Mouse (Mus musculus): ENCODE measurements around the gene Il10rb. TPM values are rescaled to one million over a fixed set of nuclear protein-coding genes. Genes with fewer than 3 reads are reported as not detected.

Il10rb gene
- polyA plus RNA-seq, 1 experiment: 14.1 TPM

DNA sequence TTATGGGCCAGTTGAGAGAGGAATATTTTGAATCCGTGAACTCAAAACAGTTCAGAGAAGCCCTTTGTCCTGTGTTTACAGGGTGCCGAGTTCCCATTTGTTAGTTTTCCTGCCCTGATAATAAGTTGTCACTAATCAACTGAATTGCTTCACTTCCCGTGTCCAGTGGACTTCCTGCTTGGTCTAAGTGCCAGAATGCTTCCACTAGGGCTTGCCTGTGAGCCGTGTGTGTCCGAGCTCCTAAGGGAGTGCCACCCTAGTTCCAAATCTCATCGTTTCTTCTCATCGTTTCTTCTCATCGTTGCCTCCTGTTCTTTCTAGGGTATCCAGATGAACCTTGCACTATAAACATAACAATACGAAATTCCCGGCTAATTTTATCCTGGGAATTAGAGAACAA is 20.3 kb upstream of the Il10rb start:
- no peaks in the 10 kb centered on the region for H3K27me3 ChIP-seq (ENCODE audit: control insufficient read depth, insufficient read depth, insufficient read length)
- H3K79me2 ChIP-seq (ENCODE audit: control insufficient read depth, insufficient read depth): no peaks in the 10 kb centered on the region
- peaks cover 35% of the 10 kb centered on the region for H3K36me3 ChIP-seq (ENCODE audit: control insufficient read depth, insufficient read depth)
- TF ChIP-seq MAX (IDR thresholded peaks at IDR 0.05) (no peak), MYOG (IDR thresholded peaks at IDR 0.05; ENCODE audit: control insufficient read depth, extremely low read depth, insufficient read length) (no peak), FOSL1 (IDR thresholded peaks at IDR 0.05; ENCODE audit: insufficient read depth, low read length, poor library complexity, severe bottlenecking) (no peak), CEBPB (IDR thresholded peaks at IDR 0.05; ENCODE audit: low read depth) (no peak), MYOD1 (IDR thresholded peaks at IDR 0.05; ENCODE audit: control insufficient read depth, insufficient read length, low read depth) (no peak), CTCF (IDR thresholded peaks at IDR 0.05; ENCODE audit: control insufficient read depth, insufficient read depth, insufficient read length) (no peak), USF1 (IDR thresholded peaks at IDR 0.05; ENCODE audit: low read depth) (no peak)
- no peak overlapping the region for H3ac ChIP-seq (ENCODE audit: control insufficient read depth, insufficient read length, low read depth)
- no peaks in the 10 kb centered on the region for H3K79me3 ChIP-seq (ENCODE audit: low read depth)
- H3K4me3 ChIP-seq (ENCODE audit: insufficient read depth, poor library complexity, severe bottlenecking): no peak overlapping the region

DNA sequence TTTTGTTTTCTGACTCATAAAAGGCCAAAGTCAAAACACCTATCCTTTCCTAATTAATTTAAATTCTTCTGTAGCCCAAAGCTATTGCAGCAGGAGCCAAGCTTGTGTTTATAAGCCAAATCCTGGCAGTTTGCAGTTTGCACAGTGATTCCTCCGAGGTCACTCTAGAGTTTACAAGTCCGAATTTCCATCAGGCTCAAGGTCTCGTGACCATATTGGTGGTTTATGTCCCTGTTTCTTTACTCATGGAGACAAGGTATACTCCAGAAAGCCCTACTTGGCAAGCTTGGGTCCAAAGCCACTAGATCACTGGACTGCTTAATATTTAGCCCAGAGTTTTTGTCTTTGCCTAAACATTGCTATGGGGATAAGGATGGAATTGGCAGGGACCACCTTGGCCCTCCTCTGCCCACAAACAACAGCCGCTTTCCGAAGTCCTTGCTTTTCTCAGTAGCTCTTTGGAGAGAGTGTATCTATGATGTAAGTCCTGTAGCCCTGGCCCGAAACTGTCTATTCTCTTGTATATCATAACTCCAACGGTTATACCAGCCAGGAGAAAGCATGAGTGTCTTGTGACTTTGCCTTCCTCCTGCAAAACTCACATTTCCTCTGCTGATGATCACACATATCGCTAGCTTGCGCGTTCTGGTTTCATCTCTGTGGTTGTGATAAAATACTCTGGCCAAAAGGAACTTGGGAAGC is 19.4 kb upstream of the Il10rb start:
- no peaks in the 10 kb centered on the region for H3K79me3 ChIP-seq (ENCODE audit: low read depth)
- TF ChIP-seq CEBPB (IDR thresholded peaks at IDR 0.05; ENCODE audit: low read depth) (no peak), CTCF (IDR thresholded peaks at IDR 0.05; ENCODE audit: control insufficient read depth, insufficient read depth, insufficient read length) (no peak), FOSL1 (IDR thresholded peaks at IDR 0.05; ENCODE audit: insufficient read depth, low read length, poor library complexity, severe bottlenecking) (no peak), USF1 (IDR thresholded peaks at IDR 0.05; ENCODE audit: low read depth) (no peak), MYOD1 (IDR thresholded peaks at IDR 0.05; ENCODE audit: control insufficient read depth, insufficient read length, low read depth) (no peak), MAX (IDR thresholded peaks at IDR 0.05) (no peak), MYOG (IDR thresholded peaks at IDR 0.05; ENCODE audit: control insufficient read depth, extremely low read depth, insufficient read length) (no peak)
- no peaks in the 10 kb centered on the region for H3K79me2 ChIP-seq (ENCODE audit: control insufficient read depth, insufficient read depth)
- no peaks in the 10 kb centered on the region for H3K27me3 ChIP-seq (ENCODE audit: control insufficient read depth, insufficient read depth, insufficient read length)
- H3K4me3 ChIP-seq (ENCODE audit: insufficient read depth, poor library complexity, severe bottlenecking): no peak overlapping the region
- H3K36me3 ChIP-seq (ENCODE audit: control insufficient read depth, insufficient read depth): peaks cover 39% of the 10 kb centered on the region
- no peak overlapping the region for H3ac ChIP-seq (ENCODE audit: control insufficient read depth, insufficient read length, low read depth)

DNA sequence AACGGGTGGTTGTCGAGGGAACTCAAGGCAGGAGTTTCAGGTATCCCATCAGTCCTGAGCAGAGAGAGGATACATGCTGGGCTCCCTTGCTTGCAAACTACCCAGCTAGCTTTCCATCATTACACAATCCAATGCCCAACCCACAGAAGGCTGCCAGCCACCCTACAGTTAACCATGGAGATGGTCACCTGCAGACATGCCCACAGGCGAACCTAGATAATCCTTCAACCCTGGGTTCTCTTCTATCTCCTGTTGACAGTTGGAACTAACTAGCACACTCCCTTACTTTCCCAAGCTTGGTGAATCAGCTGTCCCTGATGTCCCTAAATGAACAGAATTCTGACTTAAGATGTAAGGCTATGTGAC is 18.9 kb upstream of the Il10rb start:
- peaks cover 44% of the 10 kb centered on the region for H3K36me3 ChIP-seq (ENCODE audit: control insufficient read depth, insufficient read depth)
- no peak overlapping the region for H3K4me3 ChIP-seq (ENCODE audit: insufficient read depth, poor library complexity, severe bottlenecking)
- TF ChIP-seq USF1 (IDR thresholded peaks at IDR 0.05; ENCODE audit: low read depth): no peak
- H3K27me3 ChIP-seq (ENCODE audit: control insufficient read depth, insufficient read depth, insufficient read length): no peaks in the 10 kb centered on the region
- H3K79me2 ChIP-seq (ENCODE audit: control insufficient read depth, insufficient read depth): no peaks in the 10 kb centered on the region
- H3K79me3 ChIP-seq (ENCODE audit: low read depth): no peaks in the 10 kb centered on the region
- no peak overlapping the region for H3ac ChIP-seq (ENCODE audit: control insufficient read depth, insufficient read length, low read depth)

DNA sequence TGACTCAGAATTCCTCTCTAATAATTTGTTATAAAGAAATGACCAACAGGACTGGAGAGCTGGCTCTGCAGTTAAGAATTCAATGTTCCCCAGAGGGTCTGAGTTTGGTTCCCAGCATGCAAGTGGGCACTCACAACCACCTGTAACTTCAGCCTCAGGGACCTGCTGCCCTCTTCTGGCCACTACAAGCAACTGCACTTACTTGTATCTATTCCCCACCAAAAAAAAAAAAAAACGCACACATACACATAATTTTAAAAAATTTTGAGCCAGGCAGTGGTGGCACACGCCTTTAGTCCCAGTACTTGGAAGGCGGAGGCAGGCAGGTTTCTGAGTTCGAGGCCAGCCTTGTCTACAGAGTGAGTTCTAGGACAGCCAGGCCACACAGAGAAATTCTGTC is 15.9 kb upstream of the Il10rb start:
- H3K27me3 ChIP-seq (ENCODE audit: control insufficient read depth, insufficient read depth, insufficient read length): no peaks in the 10 kb centered on the region
- H3K79me3 ChIP-seq (ENCODE audit: low read depth): no peaks in the 10 kb centered on the region
- no peaks in the 10 kb centered on the region for H3K79me2 ChIP-seq (ENCODE audit: control insufficient read depth, insufficient read depth)
- TF ChIP-seq FOSL1 (IDR thresholded peaks at IDR 0.05; ENCODE audit: insufficient read depth, low read length, poor library complexity, severe bottlenecking) (no peak), MAX (IDR thresholded peaks at IDR 0.05) (no peak), CEBPB (IDR thresholded peaks at IDR 0.05; ENCODE audit: low read depth) (no peak), MYOG (IDR thresholded peaks at IDR 0.05; ENCODE audit: control insufficient read depth, extremely low read depth, insufficient read length) (no peak), CTCF (IDR thresholded peaks at IDR 0.05; ENCODE audit: control insufficient read depth, insufficient read depth, insufficient read length) (no peak), MYOD1 (IDR thresholded peaks at IDR 0.05; ENCODE audit: control insufficient read depth, insufficient read length, low read depth) (no peak), USF1 (IDR thresholded peaks at IDR 0.05; ENCODE audit: low read depth) (no peak)
- no peak overlapping the region for H3ac ChIP-seq (ENCODE audit: control insufficient read depth, insufficient read length, low read depth)
- no peak overlapping the region for H3K4me3 ChIP-seq (ENCODE audit: insufficient read depth, poor library complexity, severe bottlenecking)
- H3K36me3 ChIP-seq (ENCODE audit: control insufficient read depth, insufficient read depth): peaks cover 55% of the 10 kb centered on the region

DNA sequence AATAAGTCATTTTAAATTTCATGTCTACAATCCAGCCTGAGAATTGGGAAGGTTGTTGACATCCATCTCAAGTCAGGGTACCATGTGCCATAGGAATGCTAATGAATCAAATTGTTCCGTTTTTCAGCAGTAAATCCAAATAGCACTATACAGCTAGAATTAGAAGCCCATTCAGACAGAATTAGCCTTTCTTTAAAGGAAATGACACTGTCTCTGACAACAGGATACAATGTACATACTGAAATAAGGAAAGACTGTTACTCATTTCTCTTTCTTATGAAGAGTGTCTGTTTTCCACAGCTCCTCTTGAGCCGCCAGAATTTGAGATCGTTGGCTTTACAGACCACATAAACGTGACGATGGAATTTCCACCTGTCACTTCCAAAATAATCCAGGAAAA is 14.5 kb upstream of the Il10rb start, which contains the start of gene Gm21970:
Gene Gm21970, plus strand, starts transcription at position 301 of the 400 bp plus-strand sequence.
- no peaks in the 10 kb centered on the region for H3K27me3 ChIP-seq (ENCODE audit: control insufficient read depth, insufficient read depth, insufficient read length)
- H3K79me3 ChIP-seq (ENCODE audit: low read depth): no peaks in the 10 kb centered on the region

More for the DNA sequence above, 14.5 kb upstream of the Il10rb start, which contains the start of gene Gm21970:
- H3K79me2 ChIP-seq (ENCODE audit: control insufficient read depth, insufficient read depth): no peaks in the 10 kb centered on the region
- H3K4me3 ChIP-seq (ENCODE audit: insufficient read depth, poor library complexity, severe bottlenecking): no peak within 1 kb of the TSS
- H3K36me3 ChIP-seq (ENCODE audit: control insufficient read depth, insufficient read depth): peaks cover 51% of the 10 kb centered on the region
- TF ChIP-seq CEBPB (IDR thresholded peaks at IDR 0.05; ENCODE audit: low read depth): no peak
- no peak for TF ChIP-seq USF1 (IDR thresholded peaks at IDR 0.05; ENCODE audit: low read depth)
- TF ChIP-seq MYOD1 (IDR thresholded peaks at IDR 0.05; ENCODE audit: control insufficient read depth, insufficient read length, low read depth): no peak
- no peak for TF ChIP-seq MYOG (IDR thresholded peaks at IDR 0.05; ENCODE audit: control insufficient read depth, extremely low read depth, insufficient read length)
- TF ChIP-seq MAX (IDR thresholded peaks at IDR 0.05): no peak
- TF ChIP-seq CTCF (IDR thresholded peaks at IDR 0.05; ENCODE audit: control insufficient read depth, insufficient read depth, insufficient read length): no peak
- no peak for TF ChIP-seq FOSL1 (IDR thresholded peaks at IDR 0.05; ENCODE audit: insufficient read depth, low read length, poor library complexity, severe bottlenecking)
- no peak within 1 kb of the TSS for H3ac ChIP-seq (ENCODE audit: control insufficient read depth, insufficient read length, low read depth)

All from C2C12 (cell line).